Mouse (Mus musculus): ENCODE data around the gene Itprid2. TPM values are rescaled to one million over a fixed set of nuclear protein-coding genes. Genes with fewer than 3 reads are reported as not detected.

Itprid2 gene
- polyA plus RNA-seq, 1 experiment from 2014 or later = 5.0 TPM

DNA sequence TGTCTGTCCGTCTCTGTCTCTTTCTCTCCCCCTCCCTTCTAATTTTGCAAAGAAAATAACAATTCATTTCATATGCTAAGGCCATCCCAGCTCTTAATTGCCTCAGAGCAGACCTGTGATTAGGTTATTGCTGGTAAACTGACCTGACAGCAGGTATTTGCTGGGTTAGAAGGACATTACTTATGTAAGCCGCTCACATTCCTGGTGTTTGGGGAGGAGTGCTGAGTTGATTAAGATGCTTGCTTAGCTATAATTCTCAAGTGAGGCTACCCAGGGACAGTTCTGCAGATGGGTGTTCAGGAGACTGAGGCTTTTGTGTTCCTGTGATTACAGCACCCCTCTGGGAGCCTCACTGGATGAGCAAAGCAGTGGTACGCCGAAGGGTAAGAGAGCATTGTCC lies 3.8 kb downstream of the Itprid2 start:
- WGBS = 54% methylated on average over 4 of the region's 4 CpGs
- no peak for ATAC-seq
- Histone ChIP-seq H3K9ac (ENCODE audit: low read depth, low read length) (no peak overlapping the region), H3K9me3 (ENCODE audit: control insufficient read depth, low read length) (no peaks in the 10 kb centered on the region), H3K4me3 (ENCODE audit: low read length) (no peak overlapping the region), H3K27ac (ENCODE audit: low read depth, low read length) (no peak overlapping the region), H3K36me3 (ENCODE audit: control insufficient read depth, insufficient read depth, low read length) (peaks cover 4% of the 10 kb centered on the region; the same call in 1 of the 2 replicates), H3K4me1 (ENCODE audit: control insufficient read depth, insufficient read depth, low read depth, low read length) (peaks cover 8% of the 10 kb centered on the region), H3K4me2 (ENCODE audit: low read length) (peak overlapping the region; percentile 32), H3K27me3 (replicated peaks; ENCODE audit: control insufficient read depth, insufficient read depth, low read length) (no peaks in the 10 kb centered on the region)

DNA sequence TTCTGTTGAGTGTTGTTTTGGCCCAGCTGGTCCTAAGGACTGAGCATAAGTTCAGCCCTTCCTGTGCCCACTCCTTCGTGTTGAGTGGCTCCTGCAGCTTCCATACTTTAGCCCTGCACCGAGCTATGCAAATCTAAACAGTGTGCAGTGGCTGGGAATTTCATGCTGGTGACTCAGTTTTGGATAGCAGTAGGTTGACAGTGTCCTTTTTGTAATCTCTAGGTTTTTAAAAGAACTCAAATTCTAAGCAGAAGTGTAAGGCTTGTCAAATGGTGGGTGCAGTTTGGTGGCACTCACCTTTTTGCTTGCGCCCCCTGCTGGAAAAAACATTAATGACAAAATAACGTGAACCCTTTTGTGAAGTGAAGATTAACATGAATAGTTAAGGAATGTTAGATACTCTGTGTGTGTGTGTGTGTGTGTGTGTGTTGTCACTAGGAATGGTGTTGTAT lies 11.1 kb downstream of the Itprid2 start:
- no peak overlapping the region for H3K4me2 ChIP-seq (ENCODE audit: low read length)
- H3K27me3 ChIP-seq (replicated peaks; ENCODE audit: control insufficient read depth, insufficient read depth, low read length) = no peaks in the 10 kb centered on the region
- no peaks in the 10 kb centered on the region for H3K4me1 ChIP-seq (ENCODE audit: control insufficient read depth, insufficient read depth, low read depth, low read length)
- 56% methylated on average over 4 of the region's 4 CpGs for WGBS
- no peak overlapping the region for H3K27ac ChIP-seq (ENCODE audit: low read depth, low read length)
- H3K4me3 ChIP-seq (ENCODE audit: low read length) = no peak overlapping the region
- H3K9ac ChIP-seq (ENCODE audit: low read depth, low read length) = no peak overlapping the region
- no peaks in the 10 kb centered on the region for H3K9me3 ChIP-seq (ENCODE audit: control insufficient read depth, low read length)
- peaks cover 11% of the 10 kb centered on the region for H3K36me3 ChIP-seq (ENCODE audit: control insufficient read depth, insufficient read depth, low read length)
- ATAC-seq = no peak

DNA sequence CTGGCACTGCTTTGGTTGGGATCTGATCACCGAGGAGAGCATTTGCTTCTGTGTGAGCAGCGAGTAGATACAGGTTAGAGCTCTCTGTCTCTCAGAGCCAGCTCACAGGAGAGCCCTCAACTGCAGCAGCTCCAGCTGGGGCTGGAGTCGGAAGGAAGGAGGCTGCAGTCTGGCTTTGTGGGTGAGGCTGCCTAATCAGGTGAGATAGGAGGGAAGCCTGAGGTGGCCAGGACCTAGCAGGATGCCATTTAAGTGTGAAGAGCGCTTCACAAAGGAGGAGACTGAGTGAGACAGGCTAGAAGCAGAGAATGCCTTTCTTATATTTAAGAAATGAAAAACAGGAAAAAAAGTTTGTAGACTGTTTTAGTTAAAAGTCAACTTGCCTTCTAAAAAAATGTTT lies 11.9 kb downstream of the Itprid2 start:
- ATAC-seq = no peak
- no peak overlapping the region for H3K4me2 ChIP-seq (ENCODE audit: low read length)
- peaks cover 9% of the 10 kb centered on the region for H3K36me3 ChIP-seq (ENCODE audit: control insufficient read depth, insufficient read depth, low read length)
- WGBS = 55% methylated on average over 4 of the region's 4 CpGs
- no peak overlapping the region for H3K4me3 ChIP-seq (ENCODE audit: low read length)
- no peak overlapping the region for H3K27ac ChIP-seq (ENCODE audit: low read depth, low read length)
- no peaks in the 10 kb centered on the region for H3K27me3 ChIP-seq (replicated peaks; ENCODE audit: control insufficient read depth, insufficient read depth, low read length)
- no peak overlapping the region for H3K9ac ChIP-seq (ENCODE audit: low read depth, low read length)
- H3K9me3 ChIP-seq (ENCODE audit: control insufficient read depth, low read length) = no peaks in the 10 kb centered on the region
- H3K4me1 ChIP-seq (ENCODE audit: control insufficient read depth, insufficient read depth, low read depth, low read length) = no peaks in the 10 kb centered on the region

DNA sequence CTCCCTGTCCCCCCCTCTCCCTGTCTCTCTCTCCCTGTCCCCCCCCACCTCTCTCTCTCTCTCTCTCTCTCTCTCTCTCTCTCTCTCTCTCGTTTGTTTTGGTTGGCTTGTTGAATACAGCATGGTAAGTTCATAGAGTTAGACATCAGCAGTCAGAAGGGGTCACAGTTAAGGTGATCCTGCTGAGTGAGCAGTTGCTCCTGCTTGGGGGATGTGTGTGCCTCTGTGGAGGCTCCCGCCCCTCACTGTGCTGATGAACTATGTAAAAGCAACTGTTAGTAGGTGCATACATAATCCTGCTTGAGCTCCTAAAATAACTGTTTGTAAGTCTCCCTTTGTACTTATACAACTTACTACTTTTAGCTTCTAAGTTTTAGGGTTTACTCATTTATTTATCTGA lies 12.6 kb downstream of the Itprid2 start:
- H3K9ac ChIP-seq (ENCODE audit: low read depth, low read length) = no peak overlapping the region
- no peak for ATAC-seq
- WGBS = 40% methylated on average over 2 of the region's 2 CpGs
- H3K9me3 ChIP-seq (ENCODE audit: control insufficient read depth, low read length) = no peaks in the 10 kb centered on the region
- no peaks in the 10 kb centered on the region for H3K27me3 ChIP-seq (replicated peaks; ENCODE audit: control insufficient read depth, insufficient read depth, low read length)
- H3K27ac ChIP-seq (ENCODE audit: low read depth, low read length) = no peak overlapping the region
- H3K4me3 ChIP-seq (ENCODE audit: low read length) = no peak overlapping the region
- H3K36me3 ChIP-seq (ENCODE audit: control insufficient read depth, insufficient read depth, low read length) = peaks cover 7% of the 10 kb centered on the region
- no peaks in the 10 kb centered on the region for H3K4me1 ChIP-seq (ENCODE audit: control insufficient read depth, insufficient read depth, low read depth, low read length)
- H3K4me2 ChIP-seq (ENCODE audit: low read length) = no peak overlapping the region

DNA sequence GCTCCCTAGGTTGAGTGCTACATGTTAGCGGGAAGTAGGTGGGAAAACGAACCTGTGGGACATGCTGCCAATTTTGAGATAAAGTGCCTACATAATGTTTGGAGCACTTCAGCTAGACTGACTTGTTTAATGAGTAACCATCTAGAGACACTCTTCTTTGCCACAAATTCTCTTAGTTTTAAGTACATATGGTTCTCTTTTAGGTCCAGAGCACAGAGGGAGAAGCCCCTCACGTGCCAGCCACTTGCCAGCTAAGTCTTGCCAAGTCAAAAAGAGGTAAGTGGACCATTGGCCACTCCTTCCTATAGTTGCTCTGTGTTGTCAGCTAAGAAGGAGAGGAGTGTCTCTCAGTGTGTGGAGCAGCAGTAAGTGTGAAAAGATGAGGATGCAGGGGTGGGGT lies 16.0 kb downstream of the Itprid2 start:
- no peak overlapping the region for H3K4me3 ChIP-seq (ENCODE audit: low read length)
- H3K9me3 ChIP-seq (ENCODE audit: control insufficient read depth, low read length) = no peaks in the 10 kb centered on the region
- H3K4me1 ChIP-seq (ENCODE audit: control insufficient read depth, insufficient read depth, low read depth, low read length) = no peaks in the 10 kb centered on the region
- 85% methylated on average over 3 of the region's 3 CpGs for WGBS
- no peak overlapping the region for H3K27ac ChIP-seq (ENCODE audit: low read depth, low read length)
- H3K36me3 ChIP-seq (ENCODE audit: control insufficient read depth, insufficient read depth, low read length) = no peaks in the 10 kb centered on the region
- H3K4me2 ChIP-seq (ENCODE audit: low read length) = no peak overlapping the region
- no peaks in the 10 kb centered on the region for H3K27me3 ChIP-seq (replicated peaks; ENCODE audit: control insufficient read depth, insufficient read depth, low read length)
- ATAC-seq = no peak
- no peak overlapping the region for H3K9ac ChIP-seq (ENCODE audit: low read depth, low read length)

DNA sequence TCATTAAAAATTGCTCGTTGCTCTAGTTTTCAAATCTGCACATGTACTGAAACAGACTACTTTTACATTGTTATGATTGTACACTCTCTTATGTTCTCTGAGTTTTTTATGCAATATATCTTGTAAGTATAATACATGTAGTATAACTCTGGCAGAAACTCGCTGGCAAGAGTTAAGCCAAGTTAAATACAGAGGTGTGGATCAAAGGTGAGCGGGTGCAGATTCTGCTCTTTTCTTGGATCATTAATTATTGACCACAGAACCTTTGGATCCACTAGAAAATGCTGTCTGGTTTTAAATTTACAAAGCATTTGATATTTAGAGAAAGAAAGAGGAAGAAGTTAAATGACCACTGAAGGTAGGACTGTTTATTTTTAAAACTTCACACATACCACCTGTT lies 16.5 kb downstream of the Itprid2 start:
- 91% methylated on average over 3 of the region's 3 CpGs for WGBS
- Histone ChIP-seq H3K4me3 (ENCODE audit: low read length) (no peak overlapping the region), H3K27ac (ENCODE audit: low read depth, low read length) (no peak overlapping the region), H3K9me3 (ENCODE audit: control insufficient read depth, low read length) (no peaks in the 10 kb centered on the region), H3K27me3 (replicated peaks; ENCODE audit: control insufficient read depth, insufficient read depth, low read length) (no peaks in the 10 kb centered on the region), H3K36me3 (ENCODE audit: control insufficient read depth, insufficient read depth, low read length) (no peaks in the 10 kb centered on the region), H3K9ac (ENCODE audit: low read depth, low read length) (no peak overlapping the region), H3K4me2 (ENCODE audit: low read length) (no peak overlapping the region), H3K4me1 (ENCODE audit: control insufficient read depth, insufficient read depth, low read depth, low read length) (no peaks in the 10 kb centered on the region)
- ATAC-seq = no peak

DNA sequence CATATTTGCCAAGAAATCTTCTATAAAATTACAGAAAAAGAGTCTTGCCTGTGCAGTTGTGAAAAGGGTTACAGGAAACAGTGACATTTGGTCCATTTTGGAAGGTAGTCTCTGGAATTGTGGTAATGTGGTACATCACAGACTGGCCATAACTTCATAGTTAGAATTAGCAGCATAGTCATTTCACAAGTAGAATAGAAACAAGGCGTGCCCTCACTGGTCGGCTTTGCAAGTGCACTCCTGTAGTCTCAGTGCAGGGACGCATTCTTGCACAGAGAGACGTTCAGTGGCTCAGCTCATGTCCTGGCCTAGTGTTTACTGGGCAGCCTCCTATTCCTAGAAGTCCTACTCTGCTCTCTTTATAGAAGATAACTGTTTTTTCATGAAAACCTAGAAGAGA lies 17.4 kb downstream of the Itprid2 start:
- H3K27ac ChIP-seq (ENCODE audit: low read depth, low read length) = no peak overlapping the region
- H3K36me3 ChIP-seq (ENCODE audit: control insufficient read depth, insufficient read depth, low read length) = peaks cover 4% of the 10 kb centered on the region
- no peak overlapping the region for H3K4me3 ChIP-seq (ENCODE audit: low read length)
- WGBS = 98% methylated on average over 4 of the region's 4 CpGs
- H3K27me3 ChIP-seq (replicated peaks; ENCODE audit: control insufficient read depth, insufficient read depth, low read length) = no peaks in the 10 kb centered on the region
- H3K9me3 ChIP-seq (ENCODE audit: control insufficient read depth, low read length) = no peaks in the 10 kb centered on the region
- ATAC-seq = no peak
- no peaks in the 10 kb centered on the region for H3K4me1 ChIP-seq (ENCODE audit: control insufficient read depth, insufficient read depth, low read depth, low read length)
- H3K9ac ChIP-seq (ENCODE audit: low read depth, low read length) = no peak overlapping the region
- no peak overlapping the region for H3K4me2 ChIP-seq (ENCODE audit: low read length)

DNA sequence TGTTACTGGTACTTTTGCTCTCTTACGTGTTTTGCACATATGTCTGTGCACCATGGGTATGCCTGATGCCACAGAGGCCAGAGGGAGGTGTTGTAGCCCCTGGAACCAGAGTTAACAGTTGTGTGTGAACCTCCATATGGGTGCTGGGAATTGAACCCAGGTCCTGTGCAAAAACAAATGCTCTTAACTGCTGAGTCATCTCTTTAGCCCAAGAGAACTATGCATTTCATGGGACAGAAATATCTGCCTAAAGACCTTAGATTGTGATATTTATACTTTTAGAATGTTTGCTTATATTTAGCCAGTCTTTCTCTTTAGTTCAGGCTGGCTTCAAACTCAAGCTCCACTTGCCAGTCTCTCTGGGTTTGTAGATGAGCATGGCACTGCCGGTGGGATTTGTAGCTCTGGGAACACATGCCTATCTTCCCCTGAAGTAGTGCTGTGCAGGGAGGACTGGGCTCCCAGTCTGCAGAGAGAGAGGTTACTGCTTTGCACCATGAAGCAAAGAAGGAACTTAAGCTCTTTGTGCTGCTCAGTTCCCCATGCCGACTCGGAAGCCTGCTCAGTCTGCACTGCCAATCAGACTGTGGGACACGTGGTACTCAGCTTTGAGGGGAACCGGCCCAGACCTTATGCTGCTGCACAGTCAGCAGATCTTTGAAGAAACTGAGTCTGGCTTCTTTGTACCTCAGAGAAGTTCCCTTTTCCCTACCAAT lies 18.1 kb downstream of the Itprid2 start:
- H3K4me2 ChIP-seq (ENCODE audit: low read length) = no peak overlapping the region
- H3K27me3 ChIP-seq (replicated peaks; ENCODE audit: control insufficient read depth, insufficient read depth, low read length) = no peaks in the 10 kb centered on the region
- H3K9ac ChIP-seq (ENCODE audit: low read depth, low read length) = no peak overlapping the region
- peaks cover 9% of the 10 kb centered on the region for H3K36me3 ChIP-seq (ENCODE audit: control insufficient read depth, insufficient read depth, low read length)
- ATAC-seq = no peak
- no peaks in the 10 kb centered on the region for H3K9me3 ChIP-seq (ENCODE audit: control insufficient read depth, low read length)
- no peak overlapping the region for H3K4me3 ChIP-seq (ENCODE audit: low read length)
- H3K4me1 ChIP-seq (ENCODE audit: control insufficient read depth, insufficient read depth, low read depth, low read length) = no peaks in the 10 kb centered on the region
- no peak overlapping the region for H3K27ac ChIP-seq (ENCODE audit: low read depth, low read length)
- 82% methylated on average over 6 of the region's 6 CpGs for WGBS

DNA sequence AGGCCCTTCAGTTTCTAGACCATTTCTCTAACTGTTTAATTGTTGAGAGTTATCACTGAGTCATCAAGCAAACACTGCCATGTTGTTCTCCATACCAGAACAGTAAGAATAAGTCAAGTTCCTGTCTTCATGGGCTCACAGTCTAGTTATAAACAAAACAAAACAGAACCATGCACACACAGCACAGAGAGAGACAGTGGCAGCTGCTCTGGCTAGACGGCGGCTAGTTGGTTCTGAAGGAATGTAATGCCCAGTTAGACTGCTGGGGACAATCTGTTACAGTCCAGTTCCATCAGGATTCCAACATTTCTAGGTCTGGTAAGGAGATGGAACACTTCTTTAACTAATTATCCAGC lies 18.6 kb downstream of the Itprid2 start:
- no peaks in the 10 kb centered on the region for H3K27me3 ChIP-seq (replicated peaks; ENCODE audit: control insufficient read depth, insufficient read depth, low read length)
- no peaks in the 10 kb centered on the region for H3K4me1 ChIP-seq (ENCODE audit: control insufficient read depth, insufficient read depth, low read depth, low read length)
- peaks cover 12% of the 10 kb centered on the region for H3K36me3 ChIP-seq (ENCODE audit: control insufficient read depth, insufficient read depth, low read length)
- no peak for ATAC-seq
- no peak overlapping the region for H3K4me3 ChIP-seq (ENCODE audit: low read length)
- no peak overlapping the region for H3K27ac ChIP-seq (ENCODE audit: low read depth, low read length)
- no peak overlapping the region for H3K9ac ChIP-seq (ENCODE audit: low read depth, low read length)
- H3K4me2 ChIP-seq (ENCODE audit: low read length) = no peak overlapping the region
- 82% methylated on average over 2 of the region's 2 CpGs for WGBS
- H3K9me3 ChIP-seq (ENCODE audit: control insufficient read depth, low read length) = no peaks in the 10 kb centered on the region

DNA sequence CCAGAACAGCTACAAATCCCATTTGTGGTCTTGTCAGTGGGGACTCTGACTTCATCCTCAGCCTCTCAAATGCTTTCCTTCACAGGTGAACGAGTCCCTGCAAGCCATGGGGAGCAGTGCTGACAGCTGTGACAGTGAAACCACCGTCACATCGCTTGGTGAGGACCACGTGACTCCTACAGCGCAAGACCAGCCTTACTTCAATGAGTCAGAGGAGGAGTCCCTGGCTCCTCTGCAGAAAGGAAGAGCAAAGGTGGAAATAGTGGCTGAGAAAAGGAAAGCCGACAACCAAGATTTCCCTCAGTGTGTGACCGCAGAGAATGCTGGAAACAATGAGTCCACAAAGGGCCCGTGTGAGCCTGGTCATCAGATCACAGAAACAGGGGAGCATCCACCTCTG lies 21.9 kb downstream of the Itprid2 start:
- no peak overlapping the region for H3K4me3 ChIP-seq (ENCODE audit: low read length)
- H3K27me3 ChIP-seq (replicated peaks; ENCODE audit: control insufficient read depth, insufficient read depth, low read length) = no peaks in the 10 kb centered on the region
- 85% methylated on average over 8 of the region's 8 CpGs for WGBS
- no peak overlapping the region for H3K4me2 ChIP-seq (ENCODE audit: low read length)
- H3K27ac ChIP-seq (ENCODE audit: low read depth, low read length) = no peak overlapping the region
- H3K4me1 ChIP-seq (ENCODE audit: control insufficient read depth, insufficient read depth, low read depth, low read length) = no peaks in the 10 kb centered on the region
- H3K9me3 ChIP-seq (ENCODE audit: control insufficient read depth, low read length) = no peaks in the 10 kb centered on the region
- H3K36me3 ChIP-seq (ENCODE audit: control insufficient read depth, insufficient read depth, low read length) = peaks cover 15% of the 10 kb centered on the region
- ATAC-seq = no peak
- H3K9ac ChIP-seq (ENCODE audit: low read depth, low read length) = no peak overlapping the region
